Mouse (Mus musculus) lung, adult 2 months (tissue): ENCODE results near the gene Nkx2-2.

Experiments
- CTCF ChIP-seq: fragments of 200-500 bp; IDR thresholded peaks from 2 replicates; pipeline ENCODE4 v1.5.1; 2011; ENCODE audit warnings: mild to moderate bottlenecking, low read length, control low read depth; ENCODE audit not compliant: insufficient read depth
- POLR2A ChIP-seq: fragments of 200-500 bp; IDR thresholded peaks from 2 replicates; pipeline ENCODE4 v1.6.1; 2011; ENCODE audit warnings: low read depth, mild to moderate bottlenecking, control low read depth, low read length, borderline replicate concordance; ENCODE audit errors: extremely low read depth

GRCm38 (mm10) chr2:147187061-147187870, 6.8 kb downstream of the Nkx2-2 start:
- TF ChIP-seq CTCF (no peak), POLR2A (no peak)
